Comparison of ENCODE assay signal across 7 mouse cellular contexts in genomic region chr4:57846991-57847422, GRCm38 (mm10).
DNase-seq lines count a peak whose midpoint lies in the region; ATAC-seq lines count a peak whose summit lies in the region.

No protein-coding gene starts in this region.

- peak; percentile 58 for ATAC-seq in limb, embryonic 13.5 days (ENCODE audit: low FRiP score, low read depth)
- ATAC-seq in neural tube, embryonic 11.5 days (ENCODE audit: insufficient read depth, low FRiP score, low TSS enrichment): 0 out of 2 replicates have a peak, but pooled peaks have one; percentile 18

- 13% methylated on average over 8 of the region's 8 CpGs for WGBS in embryonic facial prominence, embryonic 10.5 days
- WGBS in limb, embryonic 13.5 days: 11% methylated on average over 8 of the region's 8 CpGs
- WGBS in neural tube, embryonic 11.5 days: 9% methylated on average over 8 of the region's 8 CpGs

- peaks cover 21% of the 10 kb centered on the region for H3K36me3 ChIP-seq in embryonic facial prominence, embryonic 10.5 days (replicated peaks)
- peaks cover 3% of the 10 kb centered on the region; the same call in 1 of the 2 replicates for H3K36me3 ChIP-seq in limb, embryonic 13.5 days
- peaks cover 3% of the 10 kb centered on the region for H3K36me3 ChIP-seq in neural tube, embryonic 11.5 days (ENCODE audit: control insufficient read depth, insufficient read depth, low read length)

- H3K9me3 ChIP-seq in embryonic facial prominence, embryonic 10.5 days: no peaks in the 10 kb centered on the region
- no peaks in the 10 kb centered on the region for H3K9me3 ChIP-seq in limb, embryonic 13.5 days
- no peaks in the 10 kb centered on the region for H3K9me3 ChIP-seq in neural tube, embryonic 11.5 days (ENCODE audit: control insufficient read depth, low read length)

- no peaks in the 10 kb centered on the region for H3K27me3 ChIP-seq in embryonic facial prominence, embryonic 10.5 days (replicated peaks; ENCODE audit: low read depth, poor library complexity, severe bottlenecking)
- no peaks in the 10 kb centered on the region for H3K27me3 ChIP-seq in limb, embryonic 13.5 days
- H3K27me3 ChIP-seq in neural tube, embryonic 11.5 days (ENCODE audit: control insufficient read depth, insufficient read depth, low read length): no peaks in the 10 kb centered on the region

- H3K9ac ChIP-seq in limb, embryonic 13.5 days: peak overlapping the region; percentile 36; the same call in 1 of the 2 replicates
- H3K9ac ChIP-seq in neural tube, embryonic 11.5 days (ENCODE audit: low read length): peak overlapping the region; percentile 31

- H3K4me1 ChIP-seq in embryonic facial prominence, embryonic 10.5 days: peaks cover 64% of the 10 kb centered on the region
- peaks cover 59% of the 10 kb centered on the region for H3K4me1 ChIP-seq in limb, embryonic 13.5 days
- H3K4me1 ChIP-seq in neural tube, embryonic 11.5 days (ENCODE audit: control insufficient read depth, insufficient read depth, low read length): peaks cover 21% of the 10 kb centered on the region

- peak overlapping the region; percentile 88 for H3K27ac ChIP-seq in embryonic facial prominence, embryonic 10.5 days (replicated peaks)
- peak overlapping the region; percentile 91 for H3K27ac ChIP-seq in limb, embryonic 13.5 days
- H3K27ac ChIP-seq in neural tube, embryonic 11.5 days (ENCODE audit: low read depth, low read length): peak overlapping the region; percentile 88

- peak; percentile 40 for DNase-seq in NIH3T3 (ENCODE audit: low read depth)
- DNase-seq in embryonic facial prominence, embryonic 10.5 days (ENCODE audit: low spot score): peak; percentile 72
- peak; percentile 71 for DNase-seq in heart, postnatal 4 days
- DNase-seq in neural tube, embryonic 11.5 days (ENCODE audit: low spot score): peak; percentile 62
- DNase-seq in right cerebral cortex, adult 18-20 months: no peak
- no peak for DNase-seq in thymus, postnatal 4 days

- H3K4me3 ChIP-seq in embryonic facial prominence, embryonic 10.5 days: peak overlapping the region; percentile 56
- peak overlapping the region; percentile 41 for H3K4me3 ChIP-seq in limb, embryonic 13.5 days
- H3K4me3 ChIP-seq in neural tube, embryonic 11.5 days (ENCODE audit: low read depth, low read length): 0 out of 2 replicates have a peak overlapping the region, but pooled peaks have one; percentile 6

- H3K4me2 ChIP-seq in limb, embryonic 13.5 days (replicated peaks): peak overlapping the region; percentile 62
- peak overlapping the region; percentile 51 for H3K4me2 ChIP-seq in neural tube, embryonic 11.5 days (ENCODE audit: low read depth)

Comparison
In these comparisons a context has a peak if more than half of its experiments do, and no peak if none do; other contexts are left out.
1. DNase-seq: peak in NIH3T3 (single experiment), embryonic facial prominence, embryonic 10.5 days (single experiment), heart, postnatal 4 days (single experiment) and neural tube, embryonic 11.5 days (single experiment); none in right cerebral cortex, adult 18-20 months (single experiment) and thymus, postnatal 4 days (single experiment).
2. H3K4me3 ChIP-seq: peak in every context shown above with its lines; median percentile 56 in embryonic facial prominence, embryonic 10.5 days; 41 in limb, embryonic 13.5 days; 6 in neural tube, embryonic 11.5 days.
3. Peak in every context shown above with its lines, with median percentiles within 50 percentile points of each other: H3K27ac ChIP-seq.